Mouse (Mus musculus) stomach, postnatal 0 days (tissue): ENCODE results near the gene Pkp1. TPM values are rescaled to one million over a fixed set of nuclear protein-coding genes. Genes with fewer than 3 reads are reported as not detected.

Source experiments
- ATAC-seq: fragments of 200-750 bp; cut with Nextera tagmentation; 2 replicates; pipeline ENCODE4 v1.8.0; 2017; ENCODE audit not compliant: low FRiP score, low TSS enrichment
- DNase-seq: peaks from one replicate; pipeline ENCODE4 v3.0.0-alpha.2; 2016; ENCODE audit warnings: low spot score
- H3K27ac ChIP-seq: fragments of 300-500 bp; sonication (generic); replicated peaks from 2 replicates; pipeline ENCODE4 v1.5.1; 2014; ENCODE audit warnings: mild to moderate bottlenecking, control low read depth
- H3K27me3 ChIP-seq: fragments of 300-500 bp; sonication (generic); 2 replicates; pipeline ENCODE4 v1.6.1; 2014; ENCODE audit warnings: low read length; ENCODE audit not compliant: control insufficient read depth, insufficient read depth
- H3K36me3 ChIP-seq: fragments of 300-500 bp; sonication (generic); 2 replicates; pipeline ENCODE4 v1.6.1; 2014; ENCODE audit warnings: low read length, mixed read lengths; ENCODE audit not compliant: control insufficient read depth, insufficient read depth
- H3K4me1 ChIP-seq: fragments of 300-500 bp; sonication (generic); replicated peaks from 2 replicates; pipeline ENCODE4 v1.6.1; 2014; ENCODE audit warnings: antibody characterized with exemption; ENCODE audit not compliant: control insufficient read depth, insufficient read depth
- H3K4me2 ChIP-seq: fragments of 300-500 bp; sonication (generic); replicated peaks from 2 replicates; pipeline ENCODE4 v1.6.1; 2014; ENCODE audit warnings: low read depth, mild to moderate bottlenecking, control low read depth, moderate library complexity
- H3K4me3 ChIP-seq: fragments of 300-500 bp; sonication (generic); 2 replicates; pipeline ENCODE4 v1.5.1; 2014; ENCODE audit warnings: low read depth, low read length, control low read depth
- H3K9ac ChIP-seq: fragments of 300-500 bp; sonication (generic); 2 replicates; pipeline ENCODE4 v1.6.1; 2014; ENCODE audit warnings: mild to moderate bottlenecking, low read length, control low read depth, mixed read lengths
- H3K9me3 ChIP-seq: fragments of 300-500 bp; sonication (generic); 2 replicates; pipeline ENCODE4 v1.6.1; 2016; ENCODE audit warnings: low read length; ENCODE audit not compliant: control insufficient read depth
- CTCF ChIP-seq: IDR thresholded peaks from 2 replicates; pipeline ENCODE4 v1.5.1; 2016; ENCODE audit warnings: antibody characterized with exemption, low read depth, mild to moderate bottlenecking, moderate library complexity
- EP300 ChIP-seq: optimal IDR thresholded peaks from 2 replicates; pipeline ENCODE3; 2016; ENCODE audit warnings: antibody characterized with exemption
- WGBS: fragments of 180-500 bp; shearing (Covaris S2); extraction: QIAGEN DNeasy Blood & Tissue Kit; methylation state at CpG from one replicate; pipeline ENCODE4 v1.1.7; 2014; 5-methylcytosine and 5-hydroxymethylcytosine counted together
- polyA plus RNA-seq: library from polyadenylated mRNA; unstranded; fragments of >200 nt; fragmentation: Nextera tagmentation; extraction: Ambion mirVana; gene quantifications from 2 replicates; pipeline ENCODE4 v1.2.1, GENCODE M21; 2015

The Pkp1 gene
- 29.8 and 34.2 TPM in 2 replicates for polyA plus RNA-seq

- no peaks in the 10 kb centered on the region for H3K4me1 ChIP-seq
- H3K27ac ChIP-seq, result peak within 1 kb of the TSS; percentile 49
- H3K9me3 ChIP-seq, result no peaks in the 10 kb centered on the region
- H3K36me3 ChIP-seq, result no peaks in the 10 kb centered on the region
- peak within 1 kb of the TSS; percentile 50 for H3K4me2 ChIP-seq
- under 1% methylated on average over 60 of the region's 67 CpGs for WGBS
- peak within 1 kb of the TSS; percentile 46 for H3K4me3 ChIP-seq
- TF ChIP-seq CTCF (0 out of 2 replicates have a peak, but pooled peaks have one; percentile 4), EP300 (no peak)
- ATAC-seq (peak; percentile 77), DNase-seq (peak; percentile 47)
- peak within 1 kb of the TSS; percentile 61 for H3K9ac ChIP-seq
- H3K27me3 ChIP-seq, result peaks cover 10% of the 10 kb centered on the region; the same call in 1 of the 2 replicates
These were observed at the start of gene Pkp1 for GRCm38 (mm10) chr1:135918644-135919407. Gene Pkp1 (minus strand): TSS chr1:135919207.

GRCm38 (mm10) chr1:135967739-135968138 is 48.7 kb upstream of the Pkp1 start:
- Histone ChIP-seq H3K27me3 (no peaks in the 10 kb centered on the region), H3K9me3 (no peaks in the 10 kb centered on the region), H3K4me3 (no peak overlapping the region), H3K36me3 (no peaks in the 10 kb centered on the region), H3K4me2 (no peak overlapping the region), H3K4me1 (no peaks in the 10 kb centered on the region), H3K9ac (no peak overlapping the region), H3K27ac (no peak overlapping the region)
- WGBS, result 67% methylated on average over 4 of the region's 4 CpGs
- ATAC-seq (no peak), DNase-seq (no peak)
- TF ChIP-seq EP300 (no peak), CTCF (no peak)

GRCm38 (mm10) chr1:135964561-135964960 is 45.6 kb upstream of the Pkp1 start:
- Histone ChIP-seq H3K27ac (no peak overlapping the region), H3K4me2 (no peak overlapping the region), H3K4me3 (no peak overlapping the region), H3K4me1 (no peaks in the 10 kb centered on the region), H3K27me3 (no peaks in the 10 kb centered on the region), H3K9me3 (no peaks in the 10 kb centered on the region), H3K36me3 (no peaks in the 10 kb centered on the region), H3K9ac (no peak overlapping the region)
- ATAC-seq (no peak), DNase-seq (no peak)
- TF ChIP-seq EP300, result no peak
- TF ChIP-seq CTCF, result no peak
- 69% methylated on average over 11 of the region's 11 CpGs for WGBS

GRCm38 (mm10) chr1:135963177-135963576 is 44.2 kb upstream of the Pkp1 start:
- no peak overlapping the region for H3K4me2 ChIP-seq
- no peak overlapping the region for H3K9ac ChIP-seq
- ATAC-seq (no peak), DNase-seq (no peak)
- no peaks in the 10 kb centered on the region for H3K36me3 ChIP-seq
- no peaks in the 10 kb centered on the region for H3K9me3 ChIP-seq
- no peak overlapping the region for H3K4me3 ChIP-seq
- 48% methylated on average over 5 of the region's 5 CpGs for WGBS
- H3K27ac ChIP-seq, result no peak overlapping the region
- TF ChIP-seq CTCF (no peak), EP300 (no peak)
- no peaks in the 10 kb centered on the region for H3K4me1 ChIP-seq
- H3K27me3 ChIP-seq, result no peaks in the 10 kb centered on the region

GRCm38 (mm10) chr1:135958483-135958882 is 39.5 kb upstream of the Pkp1 start:
- TF ChIP-seq CTCF (peak; percentile 85), EP300 (no peak)

GRCm38 (mm10) chr1:135948871-135949270 is 29.9 kb upstream of the Pkp1 start:
- ATAC-seq (no peak), DNase-seq (no peak)
- Histone ChIP-seq H3K9me3 (no peaks in the 10 kb centered on the region), H3K4me1 (no peaks in the 10 kb centered on the region), H3K9ac (no peak overlapping the region), H3K4me3 (no peak overlapping the region), H3K4me2 (no peak overlapping the region), H3K27me3 (no peaks in the 10 kb centered on the region), H3K36me3 (no peaks in the 10 kb centered on the region), H3K27ac (no peak overlapping the region)
- no peak for TF ChIP-seq CTCF
- no peak for TF ChIP-seq EP300
- WGBS, result 43% methylated on average over 2 of the region's 2 CpGs

More at GRCm38 (mm10) chr1:135958483-135958882, 39.5 kb upstream of the Pkp1 start:
- H3K27ac ChIP-seq, result no peak overlapping the region
- H3K36me3 ChIP-seq, result no peaks in the 10 kb centered on the region
- WGBS, result 40% methylated on average over 4 of the region's 4 CpGs
- H3K4me1 ChIP-seq, result no peaks in the 10 kb centered on the region
- H3K4me3 ChIP-seq, result no peak overlapping the region
- no peaks in the 10 kb centered on the region for H3K27me3 ChIP-seq
- H3K4me2 ChIP-seq, result no peak overlapping the region
- no peaks in the 10 kb centered on the region for H3K9me3 ChIP-seq
- ATAC-seq (no peak), DNase-seq (no peak)
- H3K9ac ChIP-seq, result no peak overlapping the region
